Mouse (Mus musculus) myocyte (in vitro differentiated cells): Measurements from ENCODE around the gene Galnt14. TPM values are rescaled to one million over a fixed set of nuclear protein-coding genes. Genes with fewer than 3 reads are reported as not detected.

Experiments
- H3K27me3 ChIP-seq: one replicate; pipeline ENCODE4 v1.6.1; 2011; ENCODE audit not compliant: control insufficient read depth, insufficient read depth, insufficient read length
- H3K36me3 ChIP-seq: one replicate; pipeline ENCODE4 v1.6.1; 2011; ENCODE audit not compliant: control insufficient read depth, insufficient read depth
- H3K4me2 ChIP-seq: one replicate; pipeline ENCODE4 v1.6.1; 2011; ENCODE audit warnings: low read depth, control low read depth
- H3K4me3 ChIP-seq: one replicate; pipeline ENCODE4 v1.5.1; 2011; ENCODE audit warnings: mild to moderate bottlenecking, control low read depth, moderate library complexity
- H3K79me2 ChIP-seq: one replicate; pipeline ENCODE4 v1.6.1; 2011; ENCODE audit not compliant: control insufficient read depth, insufficient read depth
- H3ac ChIP-seq: one replicate; pipeline ENCODE4 v1.6.1; 2011; ENCODE audit not compliant: control insufficient read depth, insufficient read length
- CEBPB ChIP-seq: IDR thresholded peaks from 2 replicates; pipeline ENCODE4 v1.6.1; 2011; ENCODE audit warnings: mild to moderate bottlenecking, moderate library complexity; ENCODE audit not compliant: poor library complexity, insufficient read depth, severe bottlenecking
- E2F4 ChIP-seq: IDR thresholded peaks from one replicate; pipeline ENCODE4 v1.6.1; 2011; ENCODE audit warnings: mild to moderate bottlenecking, control low read depth, moderate library complexity; ENCODE audit not compliant: insufficient read depth
- MAX ChIP-seq: IDR thresholded peaks from one replicate; pipeline ENCODE4 v1.6.1; 2011; ENCODE audit warnings: low read depth, mild to moderate bottlenecking, control low read depth
- MYOD1 ChIP-seq, 3 experiments: IDR thresholded peaks; one replicate each; pipeline ENCODE4 v1.6.1; 2011; ENCODE audit warnings: control low read depth in 2 of 3, low read depth in 2 of 3, mild to moderate bottlenecking in 2 of 3, moderate library complexity in 1 of 3; ENCODE audit not compliant: insufficient read length in 2 of 3, control insufficient read depth in 1 of 3
- MYOG ChIP-seq, 3 experiments: IDR thresholded peaks; one replicate each; pipeline ENCODE4 v1.6.1; 2011; ENCODE audit warnings: control low read depth in 2 of 3, low read depth in 2 of 3, mild to moderate bottlenecking in 2 of 3; ENCODE audit not compliant: insufficient read length in 2 of 3, control insufficient read depth in 1 of 3, insufficient read depth in 1 of 3
- POLR2A ChIP-seq: IDR thresholded peaks from one replicate; pipeline ENCODE4 v1.6.1; 2011; ENCODE audit warnings: low read depth, mild to moderate bottlenecking, control low read depth, moderate library complexity; ENCODE audit not compliant: insufficient read length
- POLR2AphosphoS2 ChIP-seq: IDR thresholded peaks from one replicate; pipeline ENCODE4 v1.6.1; 2011; ENCODE audit warnings: low read depth, control low read depth; ENCODE audit not compliant: insufficient read length
- REST ChIP-seq: IDR thresholded peaks from one replicate; pipeline ENCODE4 v1.6.1; 2011; ENCODE audit warnings: mild to moderate bottlenecking, control low read depth, moderate library complexity; ENCODE audit not compliant: insufficient read depth, insufficient read length
- SRF ChIP-seq: IDR thresholded peaks from one replicate; pipeline ENCODE4 v1.6.1; 2011; ENCODE audit warnings: low read depth; ENCODE audit not compliant: control insufficient read depth, insufficient read length
- TCF12 ChIP-seq: IDR thresholded peaks from one replicate; pipeline ENCODE4 v1.6.1; 2011; ENCODE audit warnings: mild to moderate bottlenecking, control low read depth; ENCODE audit not compliant: poor library complexity, insufficient read depth, severe bottlenecking
- TCF3 ChIP-seq: IDR thresholded peaks from one replicate; pipeline ENCODE4 v1.6.1; 2011; ENCODE audit warnings: low read depth, control low read depth; ENCODE audit not compliant: insufficient read length
- USF1 ChIP-seq: IDR thresholded peaks from one replicate; pipeline ENCODE4 v1.6.1; 2011; ENCODE audit warnings: low read depth, mild to moderate bottlenecking, control low read depth, moderate library complexity
- polyA plus RNA-seq: library from polyadenylated mRNA; unstranded; fragments of >200 nt; fragmentation: generic; extraction: Trizol; gene quantifications from one replicate; pipeline ENCODE4 v1.2.1, GENCODE M21; 2012; ENCODE audit warnings: missing spikeins

Galnt14 gene
- polyA plus RNA-seq, 1 experiment, result not detected

- H3K27me3 ChIP-seq, result no peaks in the 10 kb centered on the region
- H3K79me2 ChIP-seq, result no peaks in the 10 kb centered on the region
- H3K4me3 ChIP-seq, result no peak overlapping the region
- TF ChIP-seq REST (no peak), USF1 (no peak)
- no peaks in the 10 kb centered on the region for H3K36me3 ChIP-seq
- no peak overlapping the region for H3ac ChIP-seq
- no peak overlapping the region for H3K4me2 ChIP-seq
Measured at GRCm38 (mm10) chr17:73489519-73489918, 220.7 kb downstream of the Galnt14 start.

- Histone ChIP-seq H3K4me3 (no peak overlapping the region), H3ac (no peak overlapping the region), H3K27me3 (no peaks in the 10 kb centered on the region), H3K4me2 (no peak overlapping the region), H3K79me2 (no peaks in the 10 kb centered on the region), H3K36me3 (no peaks in the 10 kb centered on the region)
- TF ChIP-seq MYOG (IDR thresholded peaks at IDR 0.05; ENCODE audit: control insufficient read depth in 1 of 3, insufficient read depth in 1 of 3, insufficient read length in 2 of 3, low read depth in 2 of 3), result peak in 1 of 3 experiments; percentile 65
- peak in 2 of 3 experiments; percentile 50 to 55 for TF ChIP-seq MYOD1 (IDR thresholded peaks at IDR 0.05; ENCODE audit: control insufficient read depth in 1 of 3, insufficient read length in 2 of 3, low read depth in 2 of 3)
- no peak for TF ChIP-seq SRF
- TF ChIP-seq REST, result peak; percentile 95
- TF ChIP-seq E2F4, result no peak
- no peak for TF ChIP-seq TCF3
Measured at GRCm38 (mm10) chr17:73487792-73488191, 222.5 kb downstream of the Galnt14 start.

GRCm38 (mm10) chr17:73487380-73487779 is 222.9 kb downstream of the Galnt14 start:
- no peak overlapping the region for H3K4me2 ChIP-seq
- H3K79me2 ChIP-seq, result no peaks in the 10 kb centered on the region
- no peak overlapping the region for H3K4me3 ChIP-seq
- H3ac ChIP-seq, result no peak overlapping the region
- no peaks in the 10 kb centered on the region for H3K36me3 ChIP-seq
- TF ChIP-seq E2F4 (no peak), POLR2A (no peak)
- no peaks in the 10 kb centered on the region for H3K27me3 ChIP-seq

GRCm38 (mm10) chr17:73477096-73478076 is 232.9 kb downstream of the Galnt14 start:
- Histone ChIP-seq H3K27me3 (no peaks in the 10 kb centered on the region), H3K4me3 (no peak overlapping the region), H3K79me2 (no peaks in the 10 kb centered on the region), H3ac (no peak overlapping the region), H3K36me3 (no peaks in the 10 kb centered on the region), H3K4me2 (no peak overlapping the region)
- no peak for TF ChIP-seq CEBPB
- TF ChIP-seq TCF12, result no peak

GRCm38 (mm10) chr17:73474371-73474770 is 235.9 kb downstream of the Galnt14 start:
- H3K79me2 ChIP-seq, result no peaks in the 10 kb centered on the region
- no peak overlapping the region for H3K4me2 ChIP-seq
- TF ChIP-seq E2F4, result no peak
- no peak for TF ChIP-seq MAX
- TF ChIP-seq SRF, result no peak
- no peaks in the 10 kb centered on the region for H3K36me3 ChIP-seq
- no peak overlapping the region for H3ac ChIP-seq
- no peaks in the 10 kb centered on the region for H3K27me3 ChIP-seq
- H3K4me3 ChIP-seq, result no peak overlapping the region

GRCm38 (mm10) chr17:73473012-73473411 is 237.2 kb downstream of the Galnt14 start:
- no peak overlapping the region for H3K4me2 ChIP-seq
- no peak overlapping the region for H3K4me3 ChIP-seq
- H3K36me3 ChIP-seq, result no peaks in the 10 kb centered on the region
- no peaks in the 10 kb centered on the region for H3K79me2 ChIP-seq
- H3K27me3 ChIP-seq, result no peaks in the 10 kb centered on the region
- H3ac ChIP-seq, result no peak overlapping the region
- TF ChIP-seq E2F4 (no peak), MYOD1 (IDR thresholded peaks at IDR 0.05; ENCODE audit: control insufficient read depth in 1 of 3, insufficient read length in 2 of 3, low read depth in 2 of 3) (no peak), SRF (no peak), TCF12 (no peak), POLR2A (no peak), TCF3 (no peak), REST (no peak), CEBPB (no peak), POLR2AphosphoS2 (no peak), MAX (no peak), MYOG (IDR thresholded peaks at IDR 0.05; ENCODE audit: control insufficient read depth in 1 of 3, insufficient read depth in 1 of 3, insufficient read length in 2 of 3, low read depth in 2 of 3) (no peak), USF1 (no peak)
